Mouse (Mus musculus) lung, postnatal 10 days (tissue): Measurements from ENCODE around the gene Olfr1373.

Experiments
- DNase-seq: peaks from one replicate; pipeline ENCODE4 v3.0.0; 2021

The Olfr1373 gene

GRCm38 (mm10) chr11:52106037-52106436 lies 39.3 kb downstream of the Olfr1373 start:
- no peak for DNase-seq

- no peak for DNase-seq
Observed at GRCm38 (mm10) chr11:52105503-52105902, 39.8 kb downstream of the Olfr1373 start.

GRCm38 (mm10) chr11:52102977-52103376 lies 42.4 kb downstream of the Olfr1373 start:
- DNase-seq = no peak

GRCm38 (mm10) chr11:52099771-52100219 lies 45.5 kb downstream of the Olfr1373 start:
- peak; percentile 14 for DNase-seq

GRCm38 (mm10) chr11:52099031-52099761 lies 46.1 kb downstream of the Olfr1373 start:
- peak; percentile 82 for DNase-seq

- DNase-seq = peak; percentile 99
Observed at GRCm38 (mm10) chr11:52098398-52098946, 46.9 kb downstream of the Olfr1373 start, which contains the start of gene Ppp2ca. Ppp2ca (plus strand) TSS chr11:52098681.

GRCm38 (mm10) chr11:52097596-52097995 lies 47.7 kb downstream of the Olfr1373 start:
- no peak for DNase-seq

- DNase-seq = peak; percentile 20
Observed at GRCm38 (mm10) chr11:52097016-52097415, 48.3 kb downstream of the Olfr1373 start.
